Mouse (Mus musculus) forelimb bud, embryonic 11.5 days (tissue): ENCODE measurements around the gene Ncoa5.
A peak's percentile ranks its signal among the peaks of the same experiment; 100 is the strongest.

ENCODE experiments used
- DNase-seq: peaks from one replicate; pipeline ENCODE4 v3.0.0-alpha.2; 2012; ENCODE audit warnings: low read depth, low spot score

Gene Ncoa5

GRCm38 (mm10) chr2:165049044-165049443, 14.4 kb upstream of the Ncoa5 start:
- no peak for DNase-seq

GRCm38 (mm10) chr2:165043729-165044128, 9.1 kb upstream of the Ncoa5 start:
- DNase-seq: no peak

GRCm38 (mm10) chr2:165043090-165043636, 8.5 kb upstream of the Ncoa5 start:
- peak; percentile 42 for DNase-seq

GRCm38 (mm10) chr2:165042126-165042525, 7.5 kb upstream of the Ncoa5 start:
- no peak for DNase-seq

GRCm38 (mm10) chr2:165037415-165037814, 2.7 kb upstream of the Ncoa5 start:
- no peak for DNase-seq

GRCm38 (mm10) chr2:165035058-165035431, 378 bp upstream of the Ncoa5 start:
- DNase-seq: no peak

GRCm38 (mm10) chr2:165033306-165033705, 1.4 kb downstream of the Ncoa5 start:
- no peak for DNase-seq

- DNase-seq: no peak
Observed at GRCm38 (mm10) chr2:165032533-165032932, 2.1 kb downstream of the Ncoa5 start.

GRCm38 (mm10) chr2:165027163-165027562, 7.5 kb downstream of the Ncoa5 start:
- DNase-seq: no peak

GRCm38 (mm10) chr2:165020490-165020889, 14.2 kb downstream of the Ncoa5 start:
- DNase-seq: no peak

GRCm38 (mm10) chr2:165014935-165015334, 19.7 kb downstream of the Ncoa5 start:
- DNase-seq: no peak

- DNase-seq: no peak
Observed at GRCm38 (mm10) chr2:165010351-165010750, 24.3 kb downstream of the Ncoa5 start.

GRCm38 (mm10) chr2:165009581-165009980, 25.1 kb downstream of the Ncoa5 start:
- no peak for DNase-seq

GRCm38 (mm10) chr2:165009161-165009560, 25.5 kb downstream of the Ncoa5 start:
- DNase-seq: no peak

GRCm38 (mm10) chr2:165007986-165008385, 26.7 kb downstream of the Ncoa5 start:
- DNase-seq: no peak

GRCm38 (mm10) chr2:165006813-165007212, 27.9 kb downstream of the Ncoa5 start:
- no peak for DNase-seq

GRCm38 (mm10) chr2:165004237-165004636, 30.4 kb downstream of the Ncoa5 start:
- DNase-seq: no peak

GRCm38 (mm10) chr2:165003108-165003507, 31.6 kb downstream of the Ncoa5 start:
- DNase-seq: no peak

GRCm38 (mm10) chr2:165001958-165002357, 32.7 kb downstream of the Ncoa5 start:
- no peak for DNase-seq

- DNase-seq: no peak
Observed at GRCm38 (mm10) chr2:164997721-164998428, 36.8 kb downstream of the Ncoa5 start.

GRCm38 (mm10) chr2:164996848-164997720, 37.6 kb downstream of the Ncoa5 start:
- no peak for DNase-seq

GRCm38 (mm10) chr2:164995976-164996375, 38.7 kb downstream of the Ncoa5 start:
- no peak for DNase-seq
